Comparison of ENCODE assay signal across 10 mouse cellular contexts in genomic region chrX:99149900-99150299, GRCm38 (mm10). TPM values are rescaled to one million over a fixed set of nuclear protein-coding genes. Genes with fewer than 3 reads are reported as not detected.
DNase-seq lines count a peak whose midpoint lies in the region; ATAC-seq and TF ChIP-seq lines count a peak whose summit lies in the region.
"Had no signal": no experiment of that assay in that cellular context is flagged by ENCODE, and none has a peak within 500 bp of the region (broad histone marks: within the 10 kb centered on the region; RNA-seq: fewer than 3 reads in every experiment).

No protein-coding gene starts in this region.

- H3K36me3 ChIP-seq in intestine, embryonic 14.5 days (ENCODE audit: control insufficient read depth, insufficient read depth, low read length), result peaks cover 24% of the 10 kb centered on the region
- H3K36me3 ChIP-seq in liver, adult 2 months (ENCODE audit: control insufficient read depth, insufficient read depth, low read length), result no peaks in the 10 kb centered on the region
- H3K36me3 ChIP-seq in hindbrain, embryonic 16.5 days (ENCODE audit: control insufficient read depth, insufficient read depth, low read length), result no peaks in the 10 kb centered on the region

- H3K27ac ChIP-seq in intestine, embryonic 14.5 days (ENCODE audit: low read depth), result peak overlapping the region; percentile 22; the same call in 1 of the 2 replicates
- H3K27ac ChIP-seq in liver, adult 2 months (replicated peaks; ENCODE audit: insufficient read depth, low read depth, low read length), result peak overlapping the region; percentile 73
- H3K27ac ChIP-seq in hindbrain, embryonic 16.5 days (ENCODE audit: low read depth, low read length), result no peak overlapping the region

- H3K79me2 ChIP-seq in liver, adult 2 months (ENCODE audit: control insufficient read depth, insufficient read depth, low read length), result no peaks in the 10 kb centered on the region

- peak; percentile 36 to 72 for DNase-seq in heart, adult 18-20 months
- DNase-seq in heart, postnatal 14 days, result no peak
- DNase-seq in intestine, embryonic 14.5 days (ENCODE audit: low spot score), result no peak
- DNase-seq in liver, adult 2 months (ENCODE audit: extremely low read depth, low read depth, low spot score), result peak; percentile 86
- DNase-seq in lung, postnatal 4 days, result peak; percentile 59 to 82
- no peak for DNase-seq in thymus, postnatal 25 days
- DNase-seq: gastrocnemius, postnatal 14 days; thymus, adult 2 months had no signal

- WGBS in intestine, embryonic 14.5 days, result 49% methylated on average over 2 of the region's 2 CpGs
- 7% methylated on average over 2 of the region's 2 CpGs for WGBS in liver, adult 2 months
- 66% methylated on average over 2 of the region's 2 CpGs for WGBS in hindbrain, embryonic 16.5 days

- no peak for TF ChIP-seq POLR2A in liver, adult 2 months (IDR thresholded peaks at IDR 0.05; ENCODE audit: extremely low read depth, insufficient read depth, low read length)

- no peaks in the 10 kb centered on the region for H3K27me3 ChIP-seq in intestine, embryonic 14.5 days (replicated peaks; ENCODE audit: control insufficient read depth, insufficient read depth, low read length)
- H3K27me3 ChIP-seq in liver, adult 2 months (ENCODE audit: control insufficient read depth, insufficient read depth, low read length), result no peaks in the 10 kb centered on the region
- 0 out of 2 replicates have a peak, but pooled peaks cover 4% of the 10 kb centered on the region for H3K27me3 ChIP-seq in hindbrain, embryonic 16.5 days (replicated peaks; ENCODE audit: control insufficient read depth, insufficient read depth, low read length)

- peak; percentile 51 for ATAC-seq in intestine, embryonic 14.5 days (replicated peaks; ENCODE audit: low FRiP score, low TSS enrichment, low read depth)
- no peak for ATAC-seq in megakaryocyte-erythroid progenitor cell, adult 5-6 weeks (replicated peaks; ENCODE audit: low FRiP score, low TSS enrichment, poor library complexity, severe bottlenecking)
- no peak for ATAC-seq in hindbrain, embryonic 16.5 days

- no peak for TF ChIP-seq CTCF in liver, adult 2 months (IDR thresholded peaks at IDR 0.05; ENCODE audit: low read depth, low read length)

- H3K4me1 ChIP-seq in intestine, embryonic 14.5 days (replicated peaks; ENCODE audit: control insufficient read depth, insufficient read depth, low read length), result no peaks in the 10 kb centered on the region
- H3K4me1 ChIP-seq in liver, adult 2 months (ENCODE audit: control insufficient read depth, insufficient read depth, low read length), result peaks cover 33% of the 10 kb centered on the region
- H3K4me1 ChIP-seq in hindbrain, embryonic 16.5 days (ENCODE audit: control insufficient read depth, insufficient read depth, low read depth, low read length), result no peaks in the 10 kb centered on the region

- H3K4me3 ChIP-seq in intestine, embryonic 14.5 days (ENCODE audit: low read depth, low read length), result no peak overlapping the region
- H3K4me3 ChIP-seq in liver, adult 2 months (ENCODE audit: insufficient read depth, low read depth, low read length), result no peak overlapping the region
- no peak overlapping the region for H3K4me3 ChIP-seq in hindbrain, embryonic 16.5 days (ENCODE audit: low read length)

- H3K4me2 ChIP-seq in intestine, embryonic 14.5 days (ENCODE audit: low read length), result no peak overlapping the region
- H3K4me2 ChIP-seq in hindbrain, embryonic 16.5 days (ENCODE audit: low read length), result no peak overlapping the region

- no peak overlapping the region for H3K9ac ChIP-seq in intestine, embryonic 14.5 days (ENCODE audit: low read length)
- H3K9ac ChIP-seq in liver, adult 2 months (ENCODE audit: low read depth, low read length), result peak overlapping the region; percentile 28; the same call in 1 of the 2 replicates
- H3K9ac ChIP-seq in hindbrain, embryonic 16.5 days (ENCODE audit: low read depth, low read length), result no peak overlapping the region

- H3K9me3 ChIP-seq in intestine, embryonic 14.5 days (ENCODE audit: control insufficient read depth, low read length), result no peaks in the 10 kb centered on the region
- H3K9me3 ChIP-seq in hindbrain, embryonic 16.5 days (ENCODE audit: control insufficient read depth, low read length), result no peaks in the 10 kb centered on the region

- intact Hi-C loops in heart, postnatal 14 days (cut with DNase I), result no loop called here

RNA-seq across cellular contexts. Expression of gene Efnb1, which starts 14.0 kb away (rescaled TPM):
- total RNA-seq in heart, adult 18-20 months (2021), result 10 to 100 TPM; 16.3 to 16.4 TPM
- 10 to 100 TPM; 24.7 to 31.0 TPM for total RNA-seq in heart, postnatal 14 days (2021)
- 24.5 and 26.9 TPM in 2 replicates for polyA plus RNA-seq in intestine, embryonic 14.5 days (2014; fragmentation: Nextera tagmentation; extraction: Ambion mirVana)
- 4.9 and 5.4 TPM in 2 replicates for total RNA-seq in liver, adult 2 months (2014; rRNA removed)
- polyA plus RNA-seq in liver, adult 2 months (2012; rRNA removed), result 12.4 TPM in 2 replicates
- total RNA-seq in megakaryocyte-erythroid progenitor cell, adult 5-6 weeks (2014; fragmentation: Nextera tagmentation), result 3.6 and 5.1 TPM in 2 replicates
- total RNA-seq in megakaryocyte-erythroid progenitor cell, adult 5-6 weeks (2017), result 2.7 and 8.4 TPM in 2 replicates
- polyA plus RNA-seq in hindbrain, embryonic 16.5 days (2015; fragmentation: Nextera tagmentation; extraction: Ambion mirVana), result 16.0 and 19.5 TPM in 2 replicates

Comparison
In these comparisons a context has a peak if more than half of its experiments do, and no peak if none do; other contexts are left out.
1. DNase-seq: peak in heart, adult 18-20 months (2 of 2), liver, adult 2 months (single experiment) and lung, postnatal 4 days (2 of 2); none in heart, postnatal 14 days (0 of 2), intestine, embryonic 14.5 days (single experiment) and thymus, postnatal 25 days (single experiment).